Mouse (Mus musculus): ENCODE results near the gene Pcbp3.

DNA sequence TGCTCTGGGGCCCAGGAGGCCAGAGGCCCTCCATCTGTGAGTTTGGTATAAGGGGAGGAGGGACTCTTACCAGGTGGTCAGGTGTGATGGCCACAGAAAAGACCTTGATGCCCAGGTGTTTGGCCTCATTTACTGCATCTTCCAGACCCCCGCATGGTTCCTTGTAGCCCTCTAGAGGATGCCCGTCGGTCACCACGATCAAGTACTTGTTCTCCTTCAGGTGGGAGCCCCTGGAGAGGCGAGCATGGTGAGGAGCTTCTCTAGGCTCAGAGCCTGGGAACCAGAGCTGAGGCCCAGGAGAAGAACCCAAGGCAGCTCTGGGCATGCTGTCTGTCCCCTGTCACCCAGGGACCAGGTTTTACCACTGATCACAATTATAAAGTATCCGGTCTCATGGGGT is 239.9 kb downstream of the Pcbp3 start:
- TF ChIP-seq CTCF (conservative IDR thresholded peaks at IDR 0.05; ENCODE audit: insufficient read depth, insufficient read length, low read depth, low read length) (no peak), POLR2A (IDR thresholded peaks at IDR 0.05; ENCODE audit: low read depth, low read length) (no peak)
